Mouse (Mus musculus): ENCODE measurements at regions not wholly inside any gene's neighbourhood (a gene's known extent, or its start where the extent isn't known, plus 50 kb on each side); places are given as distances from the start of the nearest gene placed in this dataset.

DNA sequence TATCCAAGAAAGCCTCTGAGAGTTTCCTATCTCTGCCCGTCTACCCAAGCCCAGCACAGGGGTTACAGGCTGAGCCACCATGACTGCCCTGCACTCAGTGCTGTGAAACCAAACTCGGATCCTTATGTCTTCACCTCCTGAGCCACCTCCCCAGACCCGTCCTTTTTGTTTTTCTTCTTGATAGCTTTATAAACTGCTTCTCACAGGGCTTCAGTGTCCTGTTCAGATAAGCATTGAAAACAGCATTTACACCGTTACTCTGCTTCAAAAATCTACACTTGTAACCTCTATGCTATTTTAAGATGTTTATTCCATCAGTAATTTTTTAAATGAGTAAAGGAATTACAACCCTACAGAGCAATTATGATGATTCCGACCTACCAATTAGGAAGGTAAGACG is 253.0 kb downstream of the Dhx15 start:
- Histone ChIP-seq H3K4me3 (replicated peaks) (no peak overlapping the region), H3K9me3 (no peaks in the 10 kb centered on the region), H3K36me3 (no peaks in the 10 kb centered on the region), H3K4me2 (replicated peaks) (no peak overlapping the region), H3K4me1 (replicated peaks) (no peaks in the 10 kb centered on the region), H3K27ac (no peak overlapping the region), H3K27me3 (replicated peaks) (no peaks in the 10 kb centered on the region), H3K9ac (no peak overlapping the region)
- ATAC-seq: no peak
- WGBS: 82% methylated on average over 6 of the region's 6 CpGs

DNA sequence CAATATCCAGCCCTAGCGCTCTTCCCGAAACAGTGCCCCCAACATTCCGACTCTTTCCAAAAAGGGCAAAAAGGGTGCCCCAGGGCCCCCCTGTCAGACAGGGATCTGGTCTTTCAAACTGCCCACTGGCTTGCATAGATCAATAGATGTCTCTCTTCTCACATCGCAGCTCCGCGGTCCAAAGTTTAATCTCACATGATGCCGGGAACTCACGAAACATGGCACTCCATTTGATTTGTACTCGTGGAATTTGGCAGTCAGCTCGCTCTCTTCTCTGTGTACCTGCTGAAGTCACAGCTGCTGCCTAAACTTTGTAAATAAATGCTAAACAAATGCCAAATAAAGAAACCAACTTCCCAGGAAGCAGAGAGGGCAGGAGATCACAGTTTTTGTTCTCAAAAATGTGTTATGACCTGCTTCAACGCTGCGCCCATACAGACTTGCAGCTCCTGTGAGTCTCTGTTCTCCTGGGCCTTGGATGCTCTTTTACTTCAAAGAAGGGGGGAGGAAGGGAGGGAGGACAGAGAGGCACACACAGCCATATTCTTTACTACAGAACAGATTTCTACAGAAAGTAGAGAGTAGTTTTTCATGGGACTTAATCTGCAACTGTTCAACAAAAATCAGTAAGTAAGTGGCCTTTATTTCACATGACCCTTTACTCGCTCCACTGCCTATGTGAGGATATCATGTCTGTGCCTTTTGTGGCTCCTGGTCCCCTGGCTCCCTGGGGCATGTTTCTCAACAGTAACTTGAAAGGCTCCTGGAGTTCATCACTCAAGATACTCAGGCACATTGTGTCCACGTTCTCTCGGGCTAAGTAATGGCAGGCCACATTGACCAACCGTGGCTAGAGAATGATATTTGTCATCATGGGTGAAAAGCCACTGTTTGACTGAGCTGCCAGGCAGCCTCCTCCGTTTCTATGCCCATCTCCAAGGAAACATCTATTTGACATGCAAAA is 254.6 kb downstream of the Dhx15 start:
- Histone ChIP-seq H3K4me1 (replicated peaks) (no peaks in the 10 kb centered on the region), H3K9ac (no peak overlapping the region), H3K36me3 (no peaks in the 10 kb centered on the region), H3K4me2 (replicated peaks) (no peak overlapping the region), H3K27me3 (replicated peaks) (no peaks in the 10 kb centered on the region), H3K27ac (no peak overlapping the region), H3K9me3 (no peaks in the 10 kb centered on the region), H3K4me3 (replicated peaks) (no peak overlapping the region)
- 72% methylated on average over 17 of the region's 17 CpGs for WGBS
- no peak for ATAC-seq

DNA sequence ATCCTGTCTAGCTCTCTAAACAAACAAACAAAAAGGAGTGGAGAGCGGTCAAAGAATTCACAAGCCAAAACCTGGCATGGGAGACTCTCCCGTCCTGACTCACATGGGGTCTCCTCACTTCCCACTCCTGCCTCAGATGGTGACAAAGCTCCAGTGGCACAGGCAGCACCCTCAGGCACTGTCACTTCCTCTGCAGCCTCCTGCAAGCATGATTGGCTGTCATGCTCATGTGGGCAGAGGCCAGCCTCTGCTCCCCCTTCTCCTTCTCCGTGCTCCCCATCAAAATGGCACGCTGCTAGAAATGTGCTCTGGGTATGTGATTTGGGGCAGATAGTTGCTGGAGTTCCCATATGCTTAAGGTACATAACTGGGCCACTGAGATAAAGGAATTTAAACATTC is 255.4 kb downstream of the Dhx15 start:
- Histone ChIP-seq H3K9me3 (no peaks in the 10 kb centered on the region), H3K4me3 (replicated peaks) (no peak overlapping the region), H3K9ac (no peak overlapping the region), H3K27me3 (replicated peaks) (no peaks in the 10 kb centered on the region), H3K36me3 (no peaks in the 10 kb centered on the region), H3K4me1 (replicated peaks) (no peaks in the 10 kb centered on the region), H3K4me2 (replicated peaks) (no peak overlapping the region), H3K27ac (no peak overlapping the region)
- ATAC-seq: no peak
- 87% methylated on average over 4 of the region's 4 CpGs for WGBS

- H3K27ac ChIP-seq: no peak overlapping the region
- H3K4me3 ChIP-seq (replicated peaks): no peak overlapping the region
- no peak overlapping the region for H3K9ac ChIP-seq
- no peaks in the 10 kb centered on the region for H3K4me1 ChIP-seq (replicated peaks)
- no peaks in the 10 kb centered on the region for H3K9me3 ChIP-seq
- H3K27me3 ChIP-seq (replicated peaks): no peaks in the 10 kb centered on the region
- H3K36me3 ChIP-seq: no peaks in the 10 kb centered on the region
- no peak for ATAC-seq
- 87% methylated on average over 1 of the region's 1 CpGs for WGBS
- H3K4me2 ChIP-seq (replicated peaks): no peak overlapping the region
These were observed 257.0 kb downstream of the Dhx15 start for GRCm38 (mm10) chr5:51933331-51933730.

DNA sequence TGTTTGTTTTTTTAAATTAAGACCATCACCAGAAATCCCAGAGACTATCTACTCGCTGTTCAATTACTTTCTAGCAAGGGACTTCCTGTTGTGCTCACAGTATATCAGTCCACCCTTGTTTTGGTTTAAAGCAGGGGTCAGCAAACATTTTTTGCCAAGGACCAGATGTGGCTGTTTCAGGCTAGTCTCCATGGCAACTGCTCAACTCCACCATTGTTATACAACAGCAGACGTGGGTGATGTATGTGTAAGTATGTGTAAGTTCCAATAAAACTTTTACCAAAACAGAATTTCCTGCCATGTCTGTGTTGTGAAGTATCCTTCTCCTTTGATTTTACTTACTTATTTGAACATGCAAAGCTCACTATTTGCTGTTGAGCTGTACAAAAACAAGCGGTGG is 259.9 kb downstream of the Dhx15 start:
- Histone ChIP-seq H3K4me2 (replicated peaks) (no peak overlapping the region), H3K36me3 (no peaks in the 10 kb centered on the region), H3K4me1 (replicated peaks) (no peaks in the 10 kb centered on the region), H3K9me3 (no peaks in the 10 kb centered on the region), H3K27ac (no peak overlapping the region), H3K9ac (no peak overlapping the region), H3K4me3 (replicated peaks) (no peak overlapping the region), H3K27me3 (replicated peaks) (no peaks in the 10 kb centered on the region)
- 74% methylated on average over 3 of the region's 3 CpGs for WGBS
- no peak for ATAC-seq

GRCm38 (mm10) chr5:51928801-51929200 is 261.5 kb downstream of the Dhx15 start:
- Histone ChIP-seq H3K4me2 (replicated peaks) (no peak overlapping the region), H3K27me3 (replicated peaks) (no peaks in the 10 kb centered on the region), H3K4me3 (replicated peaks) (no peak overlapping the region), H3K36me3 (no peaks in the 10 kb centered on the region), H3K27ac (no peak overlapping the region), H3K4me1 (replicated peaks) (no peaks in the 10 kb centered on the region), H3K9ac (no peak overlapping the region), H3K9me3 (no peaks in the 10 kb centered on the region)
- WGBS: 70% methylated on average over 3 of the region's 3 CpGs
- no peak for ATAC-seq

- Histone ChIP-seq H3K27ac (no peak overlapping the region), H3K4me3 (replicated peaks) (no peak overlapping the region), H3K9me3 (no peaks in the 10 kb centered on the region), H3K9ac (no peak overlapping the region), H3K36me3 (no peaks in the 10 kb centered on the region), H3K4me1 (replicated peaks) (no peaks in the 10 kb centered on the region), H3K4me2 (replicated peaks) (no peak overlapping the region), H3K27me3 (replicated peaks) (no peaks in the 10 kb centered on the region)
- WGBS: 84% methylated on average over 7 of the region's 7 CpGs
- ATAC-seq: no peak
These were observed 266.9 kb downstream of the Dhx15 start for GRCm38 (mm10) chr5:51923417-51923816.

DNA sequence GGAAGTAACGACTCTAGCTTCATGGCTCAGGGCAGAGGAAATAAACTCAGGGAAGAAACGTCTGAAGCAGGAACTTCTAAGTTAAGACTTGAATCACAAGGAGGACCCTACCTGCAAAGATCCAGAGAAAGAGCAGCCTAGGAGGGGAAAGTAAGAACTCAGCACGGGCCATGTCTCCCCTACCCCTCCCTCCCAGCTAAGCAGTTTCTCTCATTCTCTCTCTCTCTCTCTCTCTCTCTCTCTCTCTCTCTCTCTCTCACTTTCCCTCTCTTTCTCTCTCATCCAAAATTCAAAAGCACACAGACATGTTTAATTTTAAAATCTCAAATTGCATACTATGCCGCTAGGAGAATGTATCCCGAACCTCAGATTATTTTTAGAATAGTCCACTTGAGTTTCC is 267.3 kb downstream of the Dhx15 start:
- Histone ChIP-seq H3K4me2 (replicated peaks) (no peak overlapping the region), H3K9ac (no peak overlapping the region), H3K9me3 (no peaks in the 10 kb centered on the region), H3K27ac (no peak overlapping the region), H3K4me1 (replicated peaks) (0 out of 2 replicates have a peak, but pooled peaks cover 3% of the 10 kb centered on the region), H3K4me3 (replicated peaks) (no peak overlapping the region), H3K27me3 (replicated peaks) (no peaks in the 10 kb centered on the region), H3K36me3 (no peaks in the 10 kb centered on the region)
- WGBS: 57% methylated on average over 5 of the region's 5 CpGs
- ATAC-seq: no peak

DNA sequence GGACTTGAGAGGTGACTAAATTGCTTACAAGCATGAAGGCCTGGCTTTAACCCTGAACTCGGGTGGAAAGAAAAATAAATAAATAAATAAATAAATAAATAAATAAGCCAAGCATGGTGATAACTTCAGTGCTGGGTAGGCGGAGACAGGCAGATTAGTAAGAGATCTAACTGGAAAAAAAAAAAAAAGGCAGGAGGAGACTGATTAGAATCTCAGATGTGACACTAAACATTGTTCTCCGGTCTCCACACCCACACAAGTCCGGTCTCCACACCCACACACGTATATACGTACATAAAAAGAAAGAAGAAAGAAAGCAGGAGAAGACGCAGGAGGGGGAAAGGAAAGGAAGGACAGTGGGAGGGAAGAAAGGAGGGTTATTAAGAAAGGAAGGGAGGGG is 267.8 kb downstream of the Dhx15 start:
- Histone ChIP-seq H3K9ac (no peak overlapping the region), H3K4me3 (replicated peaks) (no peak overlapping the region), H3K9me3 (no peaks in the 10 kb centered on the region), H3K4me2 (replicated peaks) (no peak overlapping the region), H3K27me3 (replicated peaks) (no peaks in the 10 kb centered on the region), H3K27ac (no peak overlapping the region), H3K36me3 (no peaks in the 10 kb centered on the region), H3K4me1 (replicated peaks) (0 out of 2 replicates have a peak, but pooled peaks cover 3% of the 10 kb centered on the region)
- no peak for ATAC-seq
- WGBS: 70% methylated on average over 7 of the region's 7 CpGs

DNA sequence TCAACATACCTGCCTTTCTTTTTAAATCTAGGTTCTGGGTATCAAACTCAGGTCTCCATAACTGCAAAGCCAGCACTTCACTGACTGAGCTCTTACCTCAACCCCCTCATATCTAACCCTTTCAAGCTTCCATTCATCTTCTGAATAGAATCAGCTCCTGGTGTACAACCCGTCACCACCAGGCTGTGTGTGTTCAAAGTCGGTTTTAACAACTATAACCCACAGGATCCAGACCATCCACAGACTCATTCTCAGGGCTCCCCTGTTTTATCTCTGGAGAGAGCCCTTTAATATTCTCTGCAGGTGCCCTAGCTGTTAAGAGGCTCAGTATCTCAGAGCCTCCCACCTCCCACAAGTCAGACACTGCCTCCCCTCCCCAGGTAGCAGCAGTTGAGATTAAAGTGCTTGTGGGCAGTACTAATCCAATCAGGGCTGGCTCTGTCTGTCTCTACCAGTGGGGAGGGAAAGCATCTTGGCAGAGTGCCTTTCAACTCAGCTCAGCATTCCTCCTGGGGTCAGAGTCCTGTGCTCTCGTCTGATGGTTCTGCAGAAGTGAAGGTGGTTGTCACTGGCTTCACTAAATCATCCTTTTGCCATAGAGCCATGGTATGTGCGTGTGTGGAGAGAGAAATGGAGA is 272.4 kb downstream of the Dhx15 start:
- Histone ChIP-seq H3K36me3 (no peaks in the 10 kb centered on the region), H3K9ac (no peak overlapping the region), H3K27me3 (replicated peaks) (no peaks in the 10 kb centered on the region), H3K4me3 (replicated peaks) (no peak overlapping the region), H3K4me1 (replicated peaks) (0 out of 2 replicates have a peak, but pooled peaks cover 3% of the 10 kb centered on the region), H3K4me2 (replicated peaks) (no peak overlapping the region), H3K9me3 (no peaks in the 10 kb centered on the region), H3K27ac (no peak overlapping the region)
- 28% methylated on average over 4 of the region's 4 CpGs for WGBS
- no peak; the same call in 1 of the 2 replicates for ATAC-seq

- WGBS: 89% methylated on average over 6 of the region's 6 CpGs
- H3K27ac ChIP-seq: no peak overlapping the region
These were observed 275.6 kb downstream of the Dhx15 start for GRCm38 (mm10) chr5:51914731-51915130.

DNA sequence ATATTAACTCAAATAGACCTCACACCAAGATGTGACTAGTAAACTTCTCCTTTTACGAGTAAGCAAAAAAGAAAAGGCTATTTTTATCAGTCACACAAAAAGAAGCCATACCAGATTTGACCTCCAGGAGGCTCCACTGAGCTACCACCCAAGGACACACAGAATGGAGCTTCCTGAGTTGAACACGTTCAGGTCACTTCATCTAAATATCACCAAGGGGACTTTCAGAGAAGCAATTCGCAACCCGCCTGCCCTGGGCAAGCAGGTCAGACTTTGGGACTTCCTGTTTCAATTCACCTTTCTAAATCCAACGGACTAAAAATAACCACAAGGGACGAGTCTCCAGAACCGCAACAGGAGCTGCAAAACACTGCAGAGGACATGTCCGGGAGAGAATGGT is 281.5 kb downstream of the Dhx15 start:
- Histone ChIP-seq H3K27me3 (replicated peaks) (no peaks in the 10 kb centered on the region), H3K36me3 (no peaks in the 10 kb centered on the region), H3K4me1 (replicated peaks) (no peaks in the 10 kb centered on the region; the same call in 1 of the 2 replicates), H3K9me3 (no peaks in the 10 kb centered on the region), H3K9ac (no peak overlapping the region), H3K27ac (no peak overlapping the region), H3K4me2 (replicated peaks) (no peak overlapping the region), H3K4me3 (replicated peaks) (no peak overlapping the region)
- 68% methylated on average over 8 of the region's 8 CpGs for WGBS
- no peak for ATAC-seq

More at GRCm38 (mm10) chr5:51914731-51915130, 275.6 kb downstream of the Dhx15 start:
- H3K4me3 ChIP-seq (replicated peaks): no peak overlapping the region
- 0 out of 2 replicates have a peak, but pooled peaks cover 3% of the 10 kb centered on the region for H3K4me1 ChIP-seq (replicated peaks)
- ATAC-seq: no peak
- no peak overlapping the region for H3K9ac ChIP-seq
- no peak overlapping the region for H3K4me2 ChIP-seq (replicated peaks)
- no peaks in the 10 kb centered on the region for H3K36me3 ChIP-seq
- no peaks in the 10 kb centered on the region for H3K27me3 ChIP-seq (replicated peaks)
- H3K9me3 ChIP-seq: no peaks in the 10 kb centered on the region
